Mouse (Mus musculus) splenic B cell, adult 2 months (primary cell): Measurements from ENCODE around the gene Ppp6r1.

ENCODE experiments used
- DNase-seq: peaks from one replicate; pipeline ENCODE4 v3.0.0-alpha.2; 2011; ENCODE audit warnings: low read depth, low spot score
- H3K27me3 ChIP-seq: 2 replicates; pipeline ENCODE4 v1.6.1; 2012; ENCODE audit warnings: mild to moderate bottlenecking, low read length, moderate library complexity, mixed read lengths; ENCODE audit not compliant: control insufficient read depth, poor library complexity, insufficient read depth, severe bottlenecking
- H3K36me3 ChIP-seq: 2 replicates; pipeline ENCODE4 v1.6.1; 2012; ENCODE audit warnings: mild to moderate bottlenecking, low read length, moderate library complexity, mixed read lengths; ENCODE audit not compliant: control insufficient read depth, poor library complexity, insufficient read depth, severe bottlenecking

Ppp6r1 gene

DNA sequence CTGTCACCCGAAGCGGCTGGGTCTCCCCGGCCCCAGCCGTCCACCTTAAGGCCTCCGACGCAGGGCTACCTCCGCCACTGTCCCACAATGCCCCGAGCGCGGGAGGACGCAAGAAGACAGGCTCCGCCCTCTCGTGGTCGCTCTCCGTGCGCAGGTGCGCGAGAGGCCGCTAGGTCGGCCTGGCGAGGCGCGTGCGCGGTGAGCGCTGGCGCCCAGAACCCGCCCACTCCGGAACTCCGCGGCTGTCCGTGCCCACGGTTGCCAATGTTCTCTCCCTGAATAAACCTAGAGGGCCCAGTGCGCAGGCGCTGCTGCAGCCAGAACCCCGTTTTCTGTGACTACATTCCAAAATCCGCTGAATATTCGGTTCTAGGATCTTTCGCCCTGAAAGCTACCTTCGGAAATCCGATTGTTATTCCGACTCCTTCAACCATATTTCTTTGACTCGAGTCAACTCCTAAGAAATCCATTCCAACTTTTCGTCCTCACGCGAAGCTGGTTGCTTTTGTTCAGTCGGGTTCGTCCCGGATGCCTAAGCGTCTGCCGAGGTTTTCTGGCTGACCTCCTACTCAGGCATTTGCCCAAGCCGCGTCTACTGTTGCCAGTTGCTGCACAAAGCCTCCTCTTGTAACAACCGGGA lies at the start of gene Ppp6r1:
TSS of gene Ppp6r1 (minus strand) at position 108 of the 640 bp plus-strand sequence.
- DNase-seq, result peak; percentile 98
- no peaks in the 10 kb centered on the region for H3K27me3 ChIP-seq
- no peaks in the 10 kb centered on the region for H3K36me3 ChIP-seq

DNA sequence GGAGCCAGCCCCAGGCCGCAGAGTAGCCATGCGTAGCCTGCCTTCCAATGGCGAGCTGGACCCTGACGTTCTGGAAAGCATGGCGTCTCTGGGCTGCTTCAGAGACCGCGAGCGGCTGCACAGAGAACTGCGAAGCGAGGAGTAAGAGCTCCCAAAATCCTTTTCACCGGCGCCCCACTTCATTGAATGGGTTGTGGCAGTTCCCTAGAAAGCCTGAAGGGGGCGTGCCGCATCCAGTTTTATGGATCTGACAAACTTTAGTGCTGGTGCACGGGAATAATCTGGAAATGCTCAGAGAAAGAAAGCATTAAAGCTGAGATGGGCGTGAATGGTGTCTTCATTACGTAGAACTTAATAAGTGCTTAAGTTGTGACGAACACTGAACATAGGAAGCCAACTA lies 46.3 kb upstream of the Ppp6r1 start:
- peak; percentile 46 for DNase-seq
- Histone ChIP-seq H3K36me3 (no peaks in the 10 kb centered on the region), H3K27me3 (no peaks in the 10 kb centered on the region)

DNA sequence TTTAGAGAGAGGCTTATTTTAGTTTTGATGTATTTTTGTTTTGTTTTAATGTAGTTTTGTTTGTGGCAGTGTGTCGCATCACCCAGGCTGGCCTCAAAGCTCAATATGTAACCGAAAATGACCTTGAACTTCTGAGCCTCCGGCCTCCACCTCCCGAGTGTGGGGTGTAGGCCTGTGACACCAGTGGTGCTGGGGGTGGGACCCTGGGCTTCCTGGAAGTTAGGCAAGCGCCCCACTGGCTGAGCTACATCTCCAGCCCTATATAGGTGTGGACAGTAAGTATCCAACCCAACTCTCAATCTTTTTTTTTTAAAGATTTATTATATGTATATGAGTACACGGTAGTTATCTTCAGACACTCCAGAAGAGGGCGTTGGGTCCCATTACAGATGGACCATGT lies 44.4 kb upstream of the Ppp6r1 start:
- no peaks in the 10 kb centered on the region for H3K27me3 ChIP-seq
- no peaks in the 10 kb centered on the region for H3K36me3 ChIP-seq

DNA sequence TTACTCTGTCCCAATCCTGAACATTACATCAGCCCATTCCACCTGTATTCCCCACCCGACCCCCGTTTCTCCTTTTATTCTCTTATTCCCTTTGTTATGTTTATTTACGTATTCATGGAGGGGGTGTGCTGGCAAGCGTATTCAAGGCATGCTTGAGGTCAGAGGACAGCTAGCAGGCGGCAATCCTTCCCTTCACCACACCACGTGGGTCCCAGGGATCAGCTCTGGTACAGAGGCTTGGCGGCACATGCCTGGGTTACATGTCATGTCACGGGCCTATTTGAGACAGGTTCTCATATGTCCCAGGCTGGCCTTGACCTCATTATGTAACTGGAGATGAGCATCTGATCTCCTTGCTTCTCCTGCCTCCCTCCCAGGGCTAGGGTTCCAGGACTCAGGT lies 43.5 kb upstream of the Ppp6r1 start:
- Histone ChIP-seq H3K36me3 (no peaks in the 10 kb centered on the region), H3K27me3 (no peaks in the 10 kb centered on the region)
- DNase-seq, result no peak

More for the DNA sequence above, 44.4 kb upstream of the Ppp6r1 start:
- DNase-seq, result no peak

DNA sequence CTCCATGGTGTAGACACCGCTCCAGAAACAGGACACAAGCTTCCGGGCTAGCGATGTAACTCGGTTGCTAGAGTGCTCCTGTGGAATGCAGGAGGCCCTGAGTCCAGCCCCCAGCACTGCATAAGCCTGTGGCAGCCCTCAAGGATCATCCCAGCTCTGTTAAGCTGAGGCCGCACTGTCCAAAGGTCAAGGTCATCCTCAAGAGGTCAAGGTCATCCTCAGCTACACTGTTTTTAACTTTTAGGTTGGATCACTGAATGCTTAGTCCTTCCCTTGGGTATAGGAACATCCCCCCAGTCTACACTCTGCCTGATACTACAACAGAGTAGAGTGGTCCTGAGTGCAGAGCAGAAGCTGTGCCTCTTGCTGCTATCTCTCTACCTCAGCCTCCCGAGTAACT lies 34.2 kb upstream of the Ppp6r1 start:
- Histone ChIP-seq H3K27me3 (0 out of 2 replicates have a peak, but pooled peaks cover 2% of the 10 kb centered on the region), H3K36me3 (no peaks in the 10 kb centered on the region)
- DNase-seq, result no peak

DNA sequence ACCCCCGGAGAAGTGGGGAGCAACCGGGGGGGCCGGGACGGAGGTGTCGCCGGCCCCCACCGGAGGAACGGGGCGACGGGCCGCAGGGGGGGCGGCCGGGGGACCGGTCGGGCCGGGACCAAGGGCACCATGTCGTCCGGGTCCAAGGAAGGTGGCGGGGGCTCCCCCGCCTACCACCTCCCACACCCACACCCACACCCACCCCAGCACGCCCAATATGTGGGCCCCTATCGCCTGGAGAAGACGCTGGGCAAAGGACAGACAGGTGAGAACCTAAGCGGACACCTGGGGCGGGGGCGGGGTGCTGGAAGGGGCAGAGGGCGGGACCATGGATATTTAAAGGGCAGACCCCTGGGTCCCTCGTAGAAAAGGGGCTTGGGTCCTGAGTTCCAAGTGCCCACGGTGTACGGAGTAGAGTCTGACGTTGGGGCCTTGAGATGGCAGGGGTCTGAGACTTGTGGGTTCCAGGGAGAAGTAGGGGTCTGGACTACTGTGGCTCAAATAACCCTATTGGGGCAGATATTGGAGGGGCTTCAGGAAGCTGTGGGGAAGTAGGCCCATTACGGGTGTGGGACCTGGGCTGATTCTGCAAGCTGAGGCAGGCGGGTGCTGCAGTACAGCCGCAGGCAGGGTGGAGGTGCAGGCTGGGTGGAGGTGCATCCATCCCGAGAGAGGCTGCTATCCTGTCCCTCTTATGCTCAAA lies 32.3 kb upstream of the Ppp6r1 start:
- Histone ChIP-seq H3K36me3 (no peaks in the 10 kb centered on the region), H3K27me3 (0 out of 2 replicates have a peak, but pooled peaks cover 2% of the 10 kb centered on the region)
- no peak for DNase-seq

DNA sequence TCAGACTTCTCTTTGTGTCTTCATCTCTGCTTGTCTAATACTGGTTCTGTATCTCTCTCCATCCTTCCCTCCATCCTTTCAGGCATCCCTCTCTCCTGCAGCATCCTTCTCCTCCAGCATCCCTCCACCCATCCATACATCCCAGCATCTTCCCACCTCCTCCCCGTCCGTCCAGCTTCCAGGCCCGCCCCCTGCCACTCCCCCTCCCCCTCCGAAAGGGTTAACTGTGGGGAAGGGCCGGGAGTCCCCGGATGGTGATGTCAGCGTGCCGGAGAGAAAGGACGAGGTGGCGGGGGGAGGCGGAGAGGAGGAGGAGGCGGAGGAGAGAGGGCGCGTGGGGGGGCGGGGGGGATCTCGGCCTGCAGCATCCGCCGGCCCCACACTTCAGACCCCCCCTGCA lies 31.6 kb upstream of the Ppp6r1 start, which contains the start of gene Brsk1:
TSS of gene Brsk1 (plus strand) at position 218 of the 400 bp plus-strand sequence.
- H3K27me3 ChIP-seq, result 0 out of 2 replicates have a peak, but pooled peaks cover 2% of the 10 kb centered on the region
- no peak for DNase-seq
- no peaks in the 10 kb centered on the region for H3K36me3 ChIP-seq

DNA sequence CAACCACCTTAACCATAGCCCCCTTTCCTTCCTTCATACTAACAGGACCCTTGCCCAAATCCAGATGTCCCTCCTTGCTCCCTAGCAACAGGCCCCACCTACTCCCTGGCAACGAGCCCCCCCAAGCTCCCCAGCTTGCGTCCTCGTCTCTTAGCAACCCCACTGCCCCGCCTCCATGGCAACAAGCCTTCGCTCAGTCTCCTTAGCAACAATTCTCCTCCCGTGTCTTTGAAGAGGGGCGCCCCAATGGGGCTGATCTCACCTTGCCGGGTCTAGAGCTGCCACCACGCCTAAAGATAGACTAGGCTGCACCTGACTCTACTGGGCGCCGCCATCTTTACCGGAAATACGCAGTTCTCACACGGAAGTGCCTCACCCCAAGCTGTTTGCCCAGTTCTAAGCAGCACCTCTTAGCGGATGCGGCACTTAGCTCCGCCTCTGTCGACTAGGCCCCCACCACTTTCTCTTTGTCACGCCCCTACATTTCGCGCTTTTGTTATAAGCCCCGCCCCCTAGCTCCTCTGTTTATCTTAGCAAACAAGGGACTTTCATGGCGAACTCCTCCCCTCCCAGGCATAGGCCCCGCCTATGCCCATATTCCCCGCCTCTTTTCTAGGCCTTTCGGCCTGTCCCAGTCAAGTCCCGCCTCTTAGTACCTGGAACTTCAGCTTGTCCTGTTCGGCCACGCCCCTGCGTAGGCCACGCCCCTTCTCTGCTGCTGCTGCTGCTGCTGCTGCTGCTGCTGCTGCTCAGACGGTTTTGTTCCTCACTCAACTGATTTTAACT lies 26.0 kb upstream of the Ppp6r1 start, which contains the start of gene Hspbp1:
TSS of gene Hspbp1 (minus strand) at position 437 of the 786 bp plus-strand sequence.
- peak; percentile 99 for DNase-seq
- Histone ChIP-seq H3K27me3 (0 out of 2 replicates have a peak, but pooled peaks cover under 1% of the 10 kb centered on the region), H3K36me3 (0 out of 2 replicates have a peak, but pooled peaks cover 2% of the 10 kb centered on the region)

DNA sequence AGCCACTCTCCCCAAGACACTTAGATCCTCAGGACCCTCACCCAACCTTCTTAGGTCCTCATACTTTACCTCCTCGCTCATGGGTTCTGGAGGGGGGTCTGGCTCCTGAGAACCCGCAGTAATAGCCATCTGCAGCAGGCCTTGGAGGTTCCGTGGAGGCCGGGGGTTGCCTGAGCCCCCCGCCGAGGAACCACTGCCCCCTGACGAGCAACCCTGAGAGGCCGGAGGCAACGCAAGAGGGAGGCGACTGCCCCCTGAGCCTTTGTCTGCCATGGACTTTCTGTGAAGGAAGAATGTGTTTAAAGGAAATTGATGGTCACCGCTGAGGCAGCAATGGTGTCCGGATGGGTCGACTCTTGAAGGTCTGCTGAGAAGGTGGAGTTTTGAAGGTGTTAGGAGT lies 25.4 kb upstream of the Ppp6r1 start:
- no peak for DNase-seq
- Histone ChIP-seq H3K27me3 (no peaks in the 10 kb centered on the region), H3K36me3 (0 out of 2 replicates have a peak, but pooled peaks cover 2% of the 10 kb centered on the region)

DNA sequence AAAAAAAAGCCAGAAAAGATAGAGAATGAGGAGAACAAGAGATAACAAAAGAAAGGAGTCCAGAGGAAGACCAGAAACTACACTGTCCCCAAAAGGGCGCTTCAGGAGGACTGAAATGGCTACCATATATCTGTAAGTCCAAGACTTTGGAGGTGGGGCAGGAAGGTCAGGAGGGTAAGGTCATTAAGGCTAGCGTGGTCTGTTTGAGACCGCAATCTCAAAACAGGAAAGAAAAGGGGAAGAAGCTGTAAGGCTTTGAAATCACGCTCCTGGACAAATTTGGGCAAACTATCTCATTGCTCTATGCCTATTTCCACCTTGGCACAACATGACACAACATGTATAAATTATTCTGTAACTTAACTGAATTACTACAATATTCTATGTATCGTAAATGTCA lies 24.5 kb upstream of the Ppp6r1 start:
- H3K36me3 ChIP-seq, result 0 out of 2 replicates have a peak, but pooled peaks cover 2% of the 10 kb centered on the region
- no peak for DNase-seq
- H3K27me3 ChIP-seq, result no peaks in the 10 kb centered on the region

DNA sequence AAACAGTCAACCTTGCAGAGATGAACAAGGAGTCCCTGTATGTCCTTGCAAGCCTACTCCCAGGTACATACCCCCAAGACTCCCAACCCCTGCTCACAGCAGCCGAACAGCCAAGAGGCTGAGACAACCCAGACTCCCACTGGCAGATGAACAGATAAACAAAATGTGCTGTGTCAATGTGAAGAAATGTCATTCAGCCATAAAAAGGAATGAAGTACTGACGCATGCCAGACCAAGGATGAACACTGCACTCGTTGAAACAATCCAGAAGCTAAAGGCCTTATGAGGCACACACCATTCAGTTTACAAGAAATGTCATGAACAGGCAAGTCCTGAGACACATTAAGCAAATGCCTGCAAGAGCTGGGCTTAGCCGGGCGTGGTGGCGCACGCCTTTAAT lies 16.4 kb upstream of the Ppp6r1 start:
- DNase-seq, result no peak

DNA sequence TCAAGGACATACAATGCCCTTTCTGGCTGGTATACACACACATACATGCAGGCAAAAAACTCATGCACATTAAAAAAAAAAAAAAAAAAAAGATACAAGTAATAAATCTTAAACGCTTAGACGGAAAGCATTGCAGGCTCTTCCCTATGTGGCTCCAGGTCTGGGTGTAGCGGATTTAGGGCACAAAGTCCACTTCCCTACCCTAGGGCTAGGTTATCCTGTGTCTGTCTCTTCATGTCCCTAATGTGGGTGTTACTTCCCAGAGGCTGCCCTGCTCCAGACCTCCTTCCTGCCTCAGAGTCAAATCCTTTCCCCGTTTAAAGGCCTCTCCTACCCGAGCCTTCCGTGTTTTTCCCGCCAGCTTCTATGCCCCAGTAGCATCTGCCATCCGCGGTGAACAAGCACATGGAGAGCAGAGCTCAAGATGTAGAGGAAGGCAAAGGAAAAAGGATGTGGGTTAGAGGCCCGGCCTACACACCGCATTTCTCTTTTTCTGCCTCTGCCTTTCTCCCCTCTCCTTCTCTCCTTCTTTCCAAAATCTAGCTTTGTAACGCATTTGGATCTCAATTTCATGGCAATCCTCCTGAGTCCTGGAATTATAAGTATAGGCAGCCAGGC lies 15.4 kb upstream of the Ppp6r1 start:
- Histone ChIP-seq H3K27me3 (no peaks in the 10 kb centered on the region), H3K36me3 (no peaks in the 10 kb centered on the region; the same call in none of the 2 replicates)
- no peak for DNase-seq

More for the DNA sequence above, 16.4 kb upstream of the Ppp6r1 start:
- Histone ChIP-seq H3K36me3 (no peaks in the 10 kb centered on the region; the same call in none of the 2 replicates), H3K27me3 (no peaks in the 10 kb centered on the region)

DNA sequence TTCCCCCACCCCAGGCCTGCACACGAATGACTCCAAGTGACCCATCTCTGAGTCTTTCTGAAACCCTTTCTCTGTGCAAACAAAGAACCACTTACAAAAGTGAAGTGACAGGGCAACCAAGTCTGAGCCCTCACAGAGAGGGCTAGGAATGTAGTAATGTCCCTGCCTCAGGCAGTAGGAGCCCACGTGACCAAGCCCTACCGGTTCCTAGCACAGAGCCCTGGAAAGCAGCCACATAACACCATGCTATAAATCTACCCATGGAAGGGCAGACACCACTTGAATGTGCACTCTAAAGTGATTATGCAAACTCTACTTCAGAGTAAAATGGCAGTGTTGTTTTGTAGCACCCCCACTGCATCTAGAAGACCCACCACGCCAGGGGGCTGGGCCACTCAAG lies 13.1 kb upstream of the Ppp6r1 start:
- no peak for DNase-seq
- H3K27me3 ChIP-seq, result no peaks in the 10 kb centered on the region
- H3K36me3 ChIP-seq, result no peaks in the 10 kb centered on the region; the same call in none of the 2 replicates

DNA sequence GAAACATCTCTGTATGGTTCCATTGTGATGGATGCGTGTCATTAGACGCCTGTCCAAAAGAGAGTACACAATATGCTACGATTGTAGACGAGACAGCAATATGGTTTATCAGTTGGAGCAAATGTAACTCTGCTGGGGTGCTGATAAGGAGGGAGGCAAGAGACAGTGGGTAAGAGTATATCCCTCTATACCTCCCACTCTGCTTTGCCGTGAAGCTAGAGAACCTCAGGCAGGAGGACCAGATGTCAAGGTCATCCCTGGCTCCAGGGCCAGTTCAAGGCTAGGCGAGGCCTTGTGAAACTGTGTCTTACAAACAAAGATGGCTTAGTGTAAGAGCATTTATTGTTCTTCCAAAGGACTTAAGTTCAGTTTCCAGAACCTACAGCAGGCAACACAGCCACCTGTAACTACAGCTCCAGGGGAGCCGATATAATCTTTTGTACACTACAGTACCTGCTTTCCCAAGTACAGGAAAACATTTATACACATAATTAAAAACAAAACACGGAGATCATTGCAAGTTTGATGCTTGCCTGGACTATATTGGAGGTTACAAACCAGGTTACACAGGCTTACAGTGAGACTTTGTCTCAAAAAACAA lies 11.9 kb upstream of the Ppp6r1 start:
- Histone ChIP-seq H3K36me3 (no peaks in the 10 kb centered on the region; the same call in 1 of the 2 replicates), H3K27me3 (no peaks in the 10 kb centered on the region)
- no peak for DNase-seq
